Mouse (Mus musculus): ENCODE measurements around the gene Bmp2k. TPM values are rescaled to one million over a fixed set of nuclear protein-coding genes. Genes with fewer than 3 reads are reported as not detected.

Bmp2k gene
- polyA plus RNA-seq, 1 experiment from 2014 or later: 20.3 TPM

DNA sequence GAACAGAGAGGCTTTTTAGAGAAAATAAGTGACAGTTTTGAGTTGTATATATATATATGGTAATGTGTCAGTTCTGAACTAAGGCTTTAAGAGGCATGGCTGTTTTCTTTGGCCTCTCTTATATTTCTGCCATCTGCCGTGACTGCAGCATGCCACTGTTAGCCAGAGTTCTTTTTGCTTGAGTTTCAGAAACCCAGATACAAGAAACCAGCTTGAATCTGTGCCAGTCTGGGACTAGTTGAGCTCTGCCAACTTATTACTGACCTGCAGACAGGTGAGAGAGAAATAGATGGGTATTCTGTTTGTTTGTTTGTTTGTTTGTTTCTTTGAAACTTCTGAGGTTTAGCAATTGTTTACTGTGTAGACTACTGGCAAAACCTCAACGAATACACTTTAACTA lies 137.8 kb downstream of the Bmp2k start:
- Histone ChIP-seq H3K4me1 (replicated peaks) (no peaks in the 10 kb centered on the region), H3K4me3 (replicated peaks) (no peak overlapping the region), H3K9me3 (no peaks in the 10 kb centered on the region), H3K36me3 (no peaks in the 10 kb centered on the region), H3K9ac (no peak overlapping the region), H3K4me2 (replicated peaks) (no peak overlapping the region), H3K27me3 (replicated peaks) (no peaks in the 10 kb centered on the region), H3K27ac (no peak overlapping the region)
- 80% methylated on average over 2 of the region's 2 CpGs for WGBS
- no peak for ATAC-seq

Other genes with a start within 250 kb of the Bmp2k start
- 48.3 and 50.1 TPM in 2 replicates for gene Anxa3, start 204.3 kb upstream of the Bmp2k start, polyA plus RNA-seq (2015; fragmentation: Nextera tagmentation; extraction: Ambion mirVana)
- gene Paqr3, start 113.9 kb downstream of the Bmp2k start, polyA plus RNA-seq (2015; fragmentation: Nextera tagmentation; extraction: Ambion mirVana): 2.3 and 2.4 TPM in 2 replicates